Mouse (Mus musculus) forelimb bud, embryonic 11.5 days (tissue): ENCODE results near the gene Gmds.

Experiments used
- DNase-seq: peaks from one replicate; pipeline ENCODE4 v3.0.0-alpha.2; 2012; ENCODE audit warnings: low read depth, low spot score

Gmds gene

DNA sequence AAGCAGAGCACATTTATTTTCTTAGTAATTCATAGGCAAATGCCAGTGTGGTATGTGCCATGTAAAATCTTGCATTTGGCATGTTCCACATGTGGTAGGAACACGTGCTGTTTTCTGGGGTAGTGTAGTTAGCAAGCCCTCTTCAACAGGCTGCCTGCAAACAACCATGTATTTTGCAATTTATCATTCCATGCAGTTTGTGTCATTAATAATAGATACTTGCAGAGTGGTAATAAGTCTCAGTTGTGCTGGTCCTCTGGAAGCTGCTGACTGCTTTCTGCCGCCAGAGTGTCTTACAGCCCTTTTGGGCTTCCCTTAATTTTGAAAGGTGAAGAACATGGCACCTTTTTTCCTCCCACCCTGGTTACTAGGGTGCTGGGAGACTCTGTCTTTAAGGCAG lies 525.8 kb downstream of the Gmds start:
- no peak for DNase-seq

DNA sequence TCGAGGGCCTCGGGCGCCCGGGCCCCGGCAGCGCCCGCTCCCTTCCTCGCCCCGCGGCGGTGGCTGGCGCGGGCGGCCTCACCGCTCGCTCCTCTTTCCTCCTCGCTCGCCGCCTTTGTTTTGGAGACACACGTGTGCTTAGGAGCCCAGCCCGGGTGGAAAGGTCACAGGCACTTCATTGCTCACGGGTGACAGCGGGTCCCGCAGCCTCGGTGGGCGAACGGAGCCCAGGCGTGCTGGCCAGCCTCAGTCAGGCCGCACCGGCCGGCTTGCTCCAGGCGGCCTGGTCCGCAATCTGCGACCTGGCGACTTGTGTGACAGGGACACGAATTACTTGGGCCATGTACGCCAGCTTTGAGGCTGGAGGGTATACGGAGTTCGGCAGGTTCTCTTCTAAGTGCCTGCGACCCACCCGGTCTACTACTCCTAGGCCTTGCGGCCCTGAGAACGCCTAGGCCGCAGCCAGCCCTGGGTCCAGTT lies 527.0 kb downstream of the Gmds start:
- no peak for DNase-seq

DNA sequence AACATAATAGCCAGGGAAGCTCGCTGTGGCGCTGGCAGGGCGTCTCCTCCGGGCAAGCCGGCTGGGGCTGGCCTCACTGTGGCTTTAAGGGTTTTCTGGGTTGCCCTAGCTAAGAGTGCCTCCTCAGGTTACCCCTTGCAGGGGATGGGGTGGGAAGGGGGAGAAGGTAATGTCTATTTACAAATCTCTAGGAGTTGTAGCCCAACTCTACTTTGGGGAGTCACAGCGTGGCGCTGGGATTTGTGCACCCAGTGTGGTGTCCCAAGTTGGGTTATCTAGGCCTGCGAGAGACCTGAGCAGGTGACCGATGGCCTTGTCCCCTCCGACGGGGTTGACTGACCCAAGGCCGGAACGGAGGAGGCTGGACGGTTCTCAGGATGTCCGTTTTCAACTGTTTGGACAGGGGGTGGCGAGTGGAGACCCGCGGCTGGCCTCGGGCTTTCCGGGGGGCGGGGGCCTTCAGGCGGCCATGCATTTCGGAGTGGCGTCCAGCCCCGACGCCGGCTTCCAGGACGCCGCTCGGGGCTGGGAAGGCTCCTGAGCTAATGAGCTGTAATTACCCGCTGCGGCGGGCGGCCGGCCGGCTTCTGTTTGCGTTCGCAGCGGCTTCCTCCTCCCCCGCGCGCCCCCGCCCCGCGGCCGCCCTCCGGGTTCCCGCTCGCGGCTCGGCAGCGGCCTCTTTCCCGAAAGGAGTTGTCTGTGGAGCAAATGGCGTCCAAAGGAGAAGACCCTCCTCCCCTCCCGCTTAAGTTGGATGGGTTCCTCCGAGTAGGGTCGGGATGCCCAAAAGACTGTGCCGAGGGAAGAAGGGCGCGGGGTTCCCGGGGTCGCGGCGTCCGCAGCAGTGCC lies 527.6 kb downstream of the Gmds start:
- DNase-seq: no peak

DNA sequence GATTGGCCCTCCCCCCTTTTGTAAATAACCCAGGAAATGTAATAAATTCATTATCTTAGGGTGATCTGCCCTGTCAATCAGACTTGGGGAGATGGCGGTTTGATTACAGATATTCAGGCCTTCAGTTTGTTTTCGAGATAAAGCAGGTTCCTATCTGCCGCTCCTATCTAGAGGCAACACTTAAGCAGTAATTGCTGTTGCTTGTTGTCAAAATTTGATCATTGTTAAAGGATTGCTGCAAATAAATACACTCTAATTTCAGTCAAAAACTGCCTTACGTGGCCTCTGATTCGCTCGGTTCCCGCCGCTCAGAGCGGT lies 528.2 kb downstream of the Gmds start:
- DNase-seq: no peak

DNA sequence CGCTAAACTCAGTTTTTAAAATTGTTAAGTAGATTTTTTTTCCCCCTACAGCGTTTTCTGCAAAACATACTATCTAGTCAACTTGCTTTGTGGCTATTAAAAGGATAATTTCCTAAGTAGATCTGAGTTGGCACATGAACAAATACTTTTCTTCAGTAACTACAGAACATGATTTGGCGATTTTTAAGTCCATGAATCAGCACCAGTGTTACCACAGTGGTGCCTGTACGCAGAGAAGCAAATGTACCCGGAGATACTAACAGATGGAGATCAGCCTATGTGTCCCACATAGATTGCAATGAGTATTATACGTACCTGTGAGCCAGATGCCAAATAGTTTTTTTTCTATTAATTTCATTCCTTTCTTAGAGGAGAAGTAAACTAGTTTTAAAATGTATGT lies 528.8 kb downstream of the Gmds start:
- DNase-seq: no peak

DNA sequence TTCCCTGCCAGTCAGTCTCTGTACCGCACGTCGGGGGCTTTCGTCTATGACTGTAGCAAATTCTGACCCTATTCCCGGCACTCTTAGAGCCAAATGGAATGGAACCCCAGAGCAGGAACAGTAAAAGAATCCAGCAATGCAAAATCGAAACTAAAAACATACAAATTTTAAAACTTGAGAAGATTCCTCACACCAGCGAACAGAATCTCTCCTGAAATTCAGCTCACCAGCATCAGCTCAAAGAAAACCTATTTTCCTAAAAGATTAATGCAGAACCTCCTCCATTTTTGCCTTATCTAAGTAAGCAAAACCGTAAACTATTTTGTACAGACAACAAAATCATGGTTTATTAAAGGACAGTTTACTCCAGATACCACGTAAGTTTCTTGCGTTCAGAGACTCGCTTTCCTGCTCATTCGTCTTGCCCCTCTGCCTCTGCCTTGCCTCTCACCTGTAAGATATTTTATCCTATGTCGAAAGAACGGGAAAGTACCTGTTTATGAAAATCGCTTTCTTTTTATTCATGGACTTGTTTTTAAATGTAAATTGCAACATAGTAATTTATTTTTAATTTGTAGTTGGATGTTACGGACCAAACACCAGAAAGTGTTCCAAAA lies 529.6 kb downstream of the Gmds start:
- no peak for DNase-seq

DNA sequence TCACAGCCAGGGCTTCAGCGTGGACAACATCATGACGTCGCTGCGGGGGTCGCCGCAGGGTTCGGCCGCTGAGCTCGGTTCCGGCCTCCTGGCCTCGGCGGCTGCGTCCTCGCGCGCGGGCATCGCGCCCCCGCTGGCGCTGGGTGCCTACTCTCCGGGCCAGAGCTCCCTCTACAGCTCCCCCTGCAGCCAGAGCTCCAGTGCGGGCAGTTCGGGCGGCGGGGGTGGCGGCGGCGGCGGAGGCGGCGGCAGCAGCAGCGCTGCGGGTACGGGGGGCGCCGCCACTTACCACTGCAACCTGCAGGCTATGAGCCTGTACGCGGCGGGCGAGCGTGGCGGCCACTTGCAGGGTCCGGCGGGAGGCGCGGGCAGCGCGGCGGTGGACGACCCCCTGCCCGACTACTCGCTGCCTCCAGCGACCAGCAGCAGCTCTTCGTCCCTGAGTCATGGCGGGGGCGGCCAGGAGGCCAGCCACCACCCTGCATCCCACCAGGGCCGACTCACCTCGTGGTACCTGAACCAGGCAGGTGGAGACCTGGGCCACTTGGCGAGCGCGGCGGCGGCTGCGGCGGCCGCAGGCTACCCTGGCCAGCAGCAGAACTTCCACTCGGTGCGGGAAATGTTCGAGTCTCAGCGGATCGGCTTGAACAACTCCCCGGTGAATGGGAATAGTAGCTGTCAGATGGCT lies 530.3 kb downstream of the Gmds start:
- no peak for DNase-seq

DNA sequence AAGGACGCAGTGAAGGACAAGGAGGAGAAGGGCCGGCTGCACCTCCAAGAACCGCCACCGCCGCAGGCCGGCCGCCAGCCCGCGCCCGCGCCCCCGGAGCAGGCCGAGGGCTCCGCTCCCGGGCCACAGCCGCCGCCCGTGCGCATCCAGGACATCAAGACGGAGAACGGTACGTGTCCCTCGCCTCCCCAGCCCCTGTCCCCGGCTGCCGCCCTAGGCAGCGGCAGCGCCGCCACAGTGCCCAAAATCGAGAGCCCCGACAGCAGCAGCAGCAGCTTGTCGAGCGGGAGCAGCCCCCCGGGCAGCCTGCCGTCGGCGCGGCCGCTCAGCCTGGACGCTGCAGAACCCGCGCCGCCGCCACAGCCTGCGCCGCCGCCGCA lies 530.8 kb downstream of the Gmds start:
- no peak for DNase-seq

DNA sequence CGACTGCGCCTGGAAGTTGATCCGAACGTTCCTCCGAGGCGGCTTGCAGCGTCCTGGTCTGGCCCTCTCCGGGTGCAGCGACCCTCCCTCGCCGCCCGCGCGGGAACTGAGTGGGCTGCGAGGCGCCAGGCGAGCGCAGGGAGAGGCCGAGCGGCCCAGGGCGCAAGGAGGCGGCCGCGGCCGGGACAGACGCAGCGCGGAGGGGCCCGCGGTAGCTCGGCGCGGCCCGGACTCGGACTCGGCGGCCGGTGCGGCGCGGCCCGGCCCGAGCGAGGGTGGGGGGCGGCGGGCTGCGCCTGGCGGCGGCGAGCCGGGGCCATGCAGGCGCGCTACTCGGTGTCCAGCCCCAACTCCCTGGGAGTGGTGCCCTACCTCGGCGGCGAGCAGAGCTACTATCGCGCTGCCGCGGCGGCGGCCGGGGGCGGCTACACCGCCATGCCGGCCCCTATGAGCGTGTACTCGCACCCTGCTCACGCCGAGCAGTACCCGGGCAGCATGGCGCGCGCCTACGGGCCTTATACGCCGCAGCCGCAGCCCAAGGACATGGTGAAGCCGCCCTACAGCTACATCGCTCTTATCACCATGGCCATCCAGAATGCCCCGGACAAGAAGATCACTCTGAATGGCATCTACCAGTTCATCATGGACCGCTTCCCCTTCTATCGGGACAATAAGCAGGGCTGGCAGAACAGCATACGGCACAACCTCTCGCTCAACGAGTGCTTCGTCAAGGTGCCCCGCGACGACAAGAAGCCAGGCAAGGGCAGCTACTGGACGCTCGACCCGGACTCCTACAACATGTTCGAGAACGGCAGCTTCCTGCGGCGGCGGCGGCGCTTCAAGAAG lies 531.4 kb downstream of the Gmds start:
- no peak for DNase-seq

DNA sequence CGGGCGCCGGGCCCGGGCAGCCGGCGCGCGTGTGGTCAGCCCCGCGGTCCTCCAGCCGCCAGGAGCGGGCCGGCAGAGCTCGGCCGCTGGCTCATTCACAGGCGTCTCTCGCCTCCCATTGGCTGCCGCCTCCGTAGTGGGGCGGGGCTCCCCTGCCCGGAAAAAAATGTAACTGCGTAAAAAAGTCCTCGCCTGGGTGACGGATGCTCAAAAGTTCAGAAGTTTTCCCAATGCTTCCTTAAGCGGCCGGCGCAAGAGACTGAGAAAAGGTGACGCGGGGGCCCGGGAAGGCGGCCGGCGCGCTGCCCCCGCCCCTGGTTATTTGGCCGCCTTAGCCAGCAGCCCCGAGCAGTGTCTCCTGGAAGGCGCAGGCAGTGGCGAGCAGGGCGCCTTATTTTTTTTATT lies 532.1 kb downstream of the Gmds start, which contains the start of gene Foxc1:
Gene Foxc1 (plus strand): TSS at position 206 of the 405 bp plus-strand sequence.
- peak; percentile 87 for DNase-seq

DNA sequence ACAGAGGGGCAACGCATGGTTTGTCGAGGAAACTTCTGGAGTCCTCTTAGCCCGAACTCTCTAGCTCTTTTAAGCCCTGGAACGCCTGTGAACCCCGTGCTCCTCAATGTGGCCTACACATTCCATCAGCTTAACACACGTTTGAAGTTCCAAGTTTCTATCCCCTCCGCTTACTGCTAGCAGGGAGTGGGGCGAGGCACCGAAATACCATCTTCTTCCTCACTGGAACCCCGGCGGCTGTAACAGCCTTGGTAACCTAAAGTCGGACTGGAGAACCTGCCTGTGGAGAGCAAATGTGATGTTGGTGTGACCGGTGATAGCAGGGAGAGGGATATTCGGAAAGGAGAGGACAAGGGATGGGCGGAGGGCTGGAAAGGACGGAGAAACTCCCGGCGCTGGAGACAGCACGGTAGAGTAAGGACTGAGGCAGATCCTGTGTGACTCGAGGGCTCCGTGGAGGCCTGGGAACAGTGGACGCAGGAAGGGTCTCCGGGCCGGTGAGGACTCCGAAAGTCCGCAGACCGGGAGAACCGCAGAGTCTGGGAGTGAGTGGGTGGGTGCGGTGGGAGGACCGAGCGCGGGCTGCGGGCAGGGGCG lies 532.6 kb downstream of the Gmds start:
- DNase-seq: no peak

DNA sequence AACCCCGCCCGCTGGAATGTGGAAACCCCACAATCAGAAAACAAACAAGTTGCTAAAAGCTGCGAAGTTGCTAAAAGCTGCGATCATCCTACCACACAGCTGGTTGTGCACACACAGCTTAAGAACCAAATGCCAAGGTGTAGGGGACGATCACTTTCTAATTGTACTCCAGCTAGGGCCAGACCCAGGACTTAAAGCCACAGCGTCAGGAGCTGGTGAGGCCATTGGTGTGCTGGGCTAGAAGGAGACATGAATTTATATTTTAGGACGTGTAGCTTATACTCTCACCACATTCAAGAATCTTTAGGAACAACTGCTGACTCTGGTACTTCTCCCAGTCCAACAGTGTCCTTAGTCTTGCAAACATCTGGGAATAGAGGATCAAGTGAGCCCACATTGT lies 534.0 kb downstream of the Gmds start:
- no peak for DNase-seq

DNA sequence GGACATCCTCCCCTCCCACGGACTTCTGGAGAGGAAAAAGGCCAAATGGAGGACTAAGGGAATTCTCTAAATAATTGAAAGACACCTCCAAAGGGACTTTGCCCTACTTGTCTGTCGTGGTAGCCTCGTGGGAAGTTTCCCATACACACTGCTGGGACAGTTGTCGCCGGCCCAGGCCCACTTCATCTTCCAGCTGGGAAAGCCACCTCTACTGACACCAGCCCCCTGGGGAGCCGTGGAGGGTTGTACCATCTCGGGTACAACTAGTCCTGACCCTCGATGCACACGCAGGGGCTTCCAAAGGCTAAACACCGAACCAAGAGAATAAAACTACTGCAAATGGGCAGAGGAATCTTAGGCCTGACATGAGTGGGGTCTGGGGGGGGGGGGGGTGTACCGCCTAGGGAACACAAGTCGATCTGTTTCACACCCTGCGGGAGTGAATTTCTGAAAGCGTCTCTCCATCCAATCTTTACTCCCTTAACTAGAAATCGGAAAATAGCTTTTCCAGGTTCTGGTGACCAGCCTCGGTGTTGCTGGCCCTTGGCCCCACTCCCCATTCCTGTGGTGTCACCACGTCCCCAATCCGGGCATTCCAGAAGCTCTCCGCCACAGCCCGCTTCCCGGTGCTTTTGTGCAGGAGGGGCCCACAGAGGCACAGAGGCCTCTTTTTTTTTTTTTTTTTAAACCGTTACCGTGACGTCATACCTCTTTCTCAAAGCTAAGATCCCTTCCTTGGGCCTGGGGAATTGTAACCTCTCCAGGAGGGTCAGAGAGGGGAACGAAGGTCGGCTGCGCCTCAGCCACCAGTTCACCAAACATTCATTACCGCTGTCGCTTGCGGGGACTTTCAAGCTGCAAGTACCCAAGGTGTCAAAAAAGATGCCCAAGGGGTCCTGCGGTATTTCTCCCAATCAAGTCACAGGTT lies 535.1 kb downstream of the Gmds start:
- no peak for DNase-seq

DNA sequence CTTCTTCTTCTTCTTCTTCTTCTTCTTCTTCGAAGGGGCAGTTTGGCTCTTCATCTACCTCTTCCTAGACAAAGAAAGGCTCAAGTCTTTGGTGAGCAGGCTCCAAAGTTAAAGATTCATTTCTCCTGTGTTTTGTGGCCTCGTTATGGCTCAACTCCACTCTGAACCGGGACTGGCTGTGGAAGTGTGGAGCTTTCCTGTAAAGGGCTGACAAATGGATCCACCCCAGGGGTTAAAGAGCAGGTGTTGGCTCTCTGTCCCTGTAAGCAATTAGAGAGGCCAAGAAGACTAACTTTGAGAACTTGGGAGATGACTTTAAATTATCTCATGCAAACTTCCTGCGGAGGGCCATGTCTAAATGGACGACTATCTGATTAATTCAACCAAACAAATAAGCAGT lies 536.1 kb downstream of the Gmds start:
- no peak for DNase-seq

DNA sequence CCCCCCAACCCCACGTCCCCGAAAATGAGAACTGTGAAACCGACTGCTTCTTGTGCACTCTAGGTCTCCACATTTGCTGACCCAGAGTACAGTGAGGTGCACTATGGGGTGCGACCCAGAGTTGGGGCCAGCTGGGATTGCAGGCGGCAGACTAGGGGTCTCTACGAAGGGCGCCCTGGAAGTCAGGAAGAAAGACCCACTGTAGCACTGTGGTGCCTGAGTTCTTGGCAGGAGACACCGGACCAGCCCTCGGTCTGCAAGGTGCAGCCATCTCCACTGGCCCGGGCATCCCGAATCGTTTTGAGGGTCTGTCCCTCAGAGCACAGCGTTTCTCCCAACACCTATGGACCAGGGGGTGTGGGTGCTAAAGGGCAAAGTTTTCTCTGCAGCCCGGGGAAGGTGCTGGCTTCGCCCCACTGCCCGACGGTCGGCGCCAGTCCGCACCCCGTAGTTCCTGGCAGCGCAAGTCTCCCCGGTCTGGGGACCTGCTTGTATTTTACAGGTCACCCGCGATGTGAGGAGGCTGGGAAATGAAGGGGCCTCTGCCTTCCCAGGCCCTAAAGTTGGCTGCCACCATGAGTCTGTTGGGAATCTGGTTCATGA lies 536.7 kb downstream of the Gmds start:
- no peak for DNase-seq

DNA sequence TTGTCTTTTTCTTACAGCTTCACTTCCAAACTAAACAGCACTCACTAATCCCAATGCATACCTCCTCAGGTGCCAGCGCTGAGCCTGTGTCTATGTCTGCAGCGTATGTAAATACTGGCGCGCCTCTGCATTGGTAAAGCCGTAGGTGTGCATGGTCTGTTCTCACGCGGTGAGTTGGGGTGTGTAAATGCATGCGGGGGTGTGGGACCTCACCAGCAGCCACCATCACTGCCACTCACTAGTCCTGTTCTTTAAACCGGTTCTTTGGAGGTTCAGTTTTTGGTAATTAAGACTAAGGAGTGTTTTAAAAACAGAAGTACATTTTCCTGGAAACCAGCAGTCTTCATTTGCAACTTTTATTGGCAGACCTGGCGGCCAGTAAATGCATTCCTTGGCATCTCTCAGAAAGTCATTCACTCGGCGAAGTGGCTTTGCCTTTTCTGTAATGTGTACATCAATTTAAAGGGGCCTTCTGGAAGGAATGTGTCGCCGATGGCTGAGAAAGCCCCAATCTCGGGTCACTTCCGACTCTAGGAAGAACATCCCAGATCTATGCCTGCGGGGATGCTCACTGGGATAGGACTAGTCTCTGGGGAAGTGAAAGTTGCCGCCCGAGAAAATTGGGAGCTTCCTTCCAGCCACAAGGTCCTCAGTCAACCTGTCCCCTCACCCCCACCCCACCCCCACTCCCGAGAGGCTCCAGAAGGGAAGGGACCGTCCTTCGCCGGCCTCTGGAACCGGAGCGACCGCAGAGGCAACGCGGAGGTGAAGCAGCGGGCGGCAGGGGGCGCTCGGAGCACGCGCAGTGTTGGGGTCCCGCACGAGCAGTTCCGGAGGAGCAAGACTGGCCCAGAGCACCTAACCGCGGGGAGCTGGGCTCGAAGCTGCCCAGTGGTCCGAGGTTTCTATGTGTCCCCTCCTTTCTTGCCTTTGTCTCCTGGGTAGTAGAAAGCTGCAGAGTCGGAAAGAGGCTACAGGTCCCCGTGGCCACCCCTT lies 537.7 kb downstream of the Gmds start:
- peak; percentile 76 for DNase-seq

DNA sequence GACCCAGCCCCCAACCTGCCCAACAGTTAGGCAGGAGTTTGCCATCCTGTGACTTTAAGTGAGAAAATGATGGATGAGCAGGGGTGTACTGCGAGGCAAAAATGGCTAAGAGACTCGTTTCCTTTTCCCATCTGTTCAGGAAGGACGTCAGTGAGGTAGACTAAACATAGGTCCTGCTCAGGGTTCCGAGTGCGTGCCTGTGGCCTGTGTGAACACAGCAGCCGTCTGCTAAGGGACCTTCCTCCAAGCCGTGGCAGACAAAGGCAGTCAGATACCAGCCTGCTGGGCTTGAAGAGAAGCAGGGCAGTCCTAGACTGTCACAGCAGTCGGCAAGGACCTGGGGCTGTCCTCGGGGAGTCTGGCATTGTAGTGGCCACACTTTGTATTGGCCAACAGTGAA lies 540.5 kb downstream of the Gmds start:
- DNase-seq: no peak

DNA sequence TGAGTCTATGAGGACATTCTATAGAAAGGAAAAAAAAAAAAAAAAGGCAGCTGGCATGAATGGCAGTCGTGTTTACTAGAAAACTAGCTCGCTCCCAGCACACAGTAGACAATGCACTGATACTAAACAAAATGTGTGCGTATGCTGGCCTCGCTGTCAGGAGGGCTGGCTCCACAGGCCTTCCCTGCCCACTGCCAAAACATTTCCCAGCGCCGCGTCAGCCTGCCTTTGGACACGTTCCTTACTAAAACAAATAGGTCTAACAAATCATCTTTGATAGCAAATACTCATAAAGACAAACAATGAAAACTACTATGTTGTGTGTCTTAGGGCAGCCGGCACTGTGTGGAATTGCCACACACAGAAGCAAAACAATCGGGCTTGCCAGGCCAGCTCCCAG lies 541.2 kb downstream of the Gmds start:
- DNase-seq: no peak

DNA sequence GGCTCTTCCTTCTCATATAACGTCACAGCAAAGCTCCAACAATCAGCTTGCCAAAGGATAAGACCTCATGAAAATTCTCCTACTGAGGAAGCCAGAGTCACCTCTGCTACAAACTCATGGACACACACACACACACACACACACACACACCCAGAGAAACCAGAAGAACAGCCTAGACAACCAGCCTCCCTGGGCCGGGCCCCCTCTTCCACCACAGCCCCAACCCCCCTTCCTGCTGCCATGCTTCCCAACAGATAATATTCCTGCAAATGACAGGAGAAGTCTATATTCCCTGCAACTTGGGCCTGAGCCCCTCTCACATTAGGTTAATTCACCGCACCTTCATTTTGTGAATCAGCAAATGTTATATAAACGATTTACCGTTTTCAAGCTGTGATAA lies 545.4 kb downstream of the Gmds start:
- no peak for DNase-seq
